Mouse (Mus musculus) forebrain, embryonic 14.5 days (tissue): Measurements from ENCODE around the gene Mpv17l2. TPM values are rescaled to one million over a fixed set of nuclear protein-coding genes. Genes with fewer than 3 reads are reported as not detected.
A peak's percentile ranks its signal among the peaks of the same experiment; 100 is the strongest.

Source experiments
- ATAC-seq: fragments of 200-750 bp; cut with Nextera tagmentation; 2 replicates; pipeline ENCODE4 v1.8.0; 2017; ENCODE audit warnings: mild to moderate bottlenecking, moderate library complexity
- DNase-seq: peaks from one replicate; pipeline ENCODE4 v3.0.0-alpha.2; 2015; ENCODE audit warnings: low spot score
- H3K27ac ChIP-seq: fragments of 300-500 bp; sonication (generic); 2 replicates; pipeline ENCODE4 v1.5.1; 2014; ENCODE audit warnings: low read depth, mild to moderate bottlenecking, control low read depth, low read length, moderate library complexity
- H3K27me3 ChIP-seq: fragments of 300-500 bp; sonication (generic); replicated peaks from 2 replicates; pipeline ENCODE4 v1.6.1; 2014; ENCODE audit warnings: low read length, control low read depth, mixed read lengths; ENCODE audit not compliant: control insufficient read depth, insufficient read depth
- H3K36me3 ChIP-seq: fragments of 300-500 bp; sonication (generic); 2 replicates; pipeline ENCODE4 v1.6.1; 2014; ENCODE audit warnings: low read length, control low read depth; ENCODE audit not compliant: control insufficient read depth, insufficient read depth
- H3K4me1 ChIP-seq: fragments of 300-500 bp; sonication (generic); 2 replicates; pipeline ENCODE4 v1.6.1; 2014; ENCODE audit warnings: antibody characterized with exemption, low read length, control low read depth; ENCODE audit not compliant: control insufficient read depth, insufficient read depth
- H3K4me2 ChIP-seq: fragments of 300-500 bp; sonication (generic); 2 replicates; pipeline ENCODE4 v1.6.1; 2014; ENCODE audit warnings: mild to moderate bottlenecking, control low read depth, low read length
- H3K4me3 ChIP-seq: fragments of 300-500 bp; sonication (generic); 2 replicates; pipeline ENCODE4 v1.5.1; 2014; ENCODE audit warnings: low read depth, low read length, control low read depth
- H3K9ac ChIP-seq: fragments of 300-500 bp; sonication (generic); 2 replicates; pipeline ENCODE4 v1.6.1; 2014; ENCODE audit warnings: mild to moderate bottlenecking, low read length, control low read depth, moderate library complexity
- H3K9me3 ChIP-seq: fragments of 300-500 bp; sonication (generic); replicated peaks from 2 replicates; pipeline ENCODE4 v1.6.1; 2016; ENCODE audit warnings: low read length, control low read depth, mixed read lengths; ENCODE audit not compliant: control insufficient read depth
- WGBS: fragments of 180-500 bp; shearing (Covaris S2); extraction: QIAGEN DNeasy Blood & Tissue Kit; methylation state at CpG from one replicate; pipeline ENCODE4 v1.1.7; 2014; 5-methylcytosine and 5-hydroxymethylcytosine counted together
- polyA plus RNA-seq: library from polyadenylated mRNA; unstranded; fragments of >200 nt; fragmentation: Nextera tagmentation; extraction: Ambion mirVana; gene quantifications from 2 replicates; pipeline ENCODE4 v1.2.1, GENCODE M21; 2014

Gene Mpv17l2
- polyA plus RNA-seq, 1 experiment from 2014 or later = 60.8 TPM

- 4% methylated on average over 34 of the region's 34 CpGs for WGBS
- Histone ChIP-seq H3K4me3 (peak overlapping the region; percentile 3; the same call in 1 of the 2 replicates), H3K4me1 (peaks cover 9% of the 10 kb centered on the region), H3K27ac (no peak overlapping the region), H3K27me3 (no peaks in the 10 kb centered on the region), H3K36me3 (peaks cover 44% of the 10 kb centered on the region), H3K9ac (peak overlapping the region; percentile 50; the same call in 1 of the 2 replicates), H3K4me2 (peak overlapping the region; percentile 46), H3K9me3 (no peaks in the 10 kb centered on the region)
- ATAC-seq (no peak), DNase-seq (no peak)
These were observed 5.3 kb upstream of the Mpv17l2 start for GRCm38 (mm10) chr8:70765838-70766570.

- no peaks in the 10 kb centered on the region for H3K27me3 ChIP-seq
These were observed 4.6 kb upstream of the Mpv17l2 start for GRCm38 (mm10) chr8:70765329-70765728.

GRCm38 (mm10) chr8:70764676-70765075 lies 3.9 kb upstream of the Mpv17l2 start:
- Histone ChIP-seq H3K36me3 (peaks cover 31% of the 10 kb centered on the region), H3K27ac (no peak overlapping the region), H3K9me3 (no peaks in the 10 kb centered on the region), H3K4me1 (peaks cover 15% of the 10 kb centered on the region), H3K9ac (no peak overlapping the region), H3K4me3 (no peak overlapping the region), H3K4me2 (no peak overlapping the region), H3K27me3 (no peaks in the 10 kb centered on the region)
- ATAC-seq (no peak), DNase-seq (no peak)
- 97% methylated on average over 13 of the region's 13 CpGs for WGBS

More at GRCm38 (mm10) chr8:70765329-70765728, 4.6 kb upstream of the Mpv17l2 start:
- Histone ChIP-seq H3K36me3 (peaks cover 37% of the 10 kb centered on the region), H3K27ac (no peak overlapping the region), H3K4me3 (no peak overlapping the region), H3K9ac (no peak overlapping the region), H3K4me2 (peak overlapping the region; percentile 46; the same call in 1 of the 2 replicates), H3K9me3 (no peaks in the 10 kb centered on the region), H3K4me1 (peaks cover 9% of the 10 kb centered on the region)
- ATAC-seq (no peak), DNase-seq (no peak)
- 84% methylated on average over 9 of the region's 9 CpGs for WGBS

- Histone ChIP-seq H3K27ac (no peak overlapping the region), H3K4me2 (no peak overlapping the region), H3K9ac (no peak overlapping the region), H3K27me3 (no peaks in the 10 kb centered on the region), H3K4me3 (no peak overlapping the region), H3K36me3 (peaks cover 25% of the 10 kb centered on the region), H3K9me3 (no peaks in the 10 kb centered on the region), H3K4me1 (peaks cover 19% of the 10 kb centered on the region)
- 83% methylated on average over 8 of the region's 8 CpGs for WGBS
- no peak for DNase-seq
- ATAC-seq = no peak
These were observed 3.3 kb upstream of the Mpv17l2 start for GRCm38 (mm10) chr8:70764026-70764425.

- Histone ChIP-seq H3K4me2 (no peak overlapping the region), H3K4me1 (peaks cover 19% of the 10 kb centered on the region), H3K9me3 (no peaks in the 10 kb centered on the region), H3K27me3 (no peaks in the 10 kb centered on the region), H3K4me3 (no peak overlapping the region), H3K27ac (no peak overlapping the region), H3K36me3 (peaks cover 20% of the 10 kb centered on the region), H3K9ac (no peak overlapping the region)
- no peak for DNase-seq
- 3% methylated on average over 3 of the region's 3 CpGs for WGBS
- no peak for ATAC-seq
These were observed 2.6 kb upstream of the Mpv17l2 start for GRCm38 (mm10) chr8:70763354-70763753.

- no peak overlapping the region for H3K9ac ChIP-seq
- no peaks in the 10 kb centered on the region for H3K27me3 ChIP-seq
- H3K27ac ChIP-seq = no peak overlapping the region
- peaks cover 22% of the 10 kb centered on the region for H3K4me1 ChIP-seq
- no peak overlapping the region for H3K4me3 ChIP-seq
- no peak for ATAC-seq
- no peak for DNase-seq
- no peak overlapping the region for H3K4me2 ChIP-seq
- H3K9me3 ChIP-seq = no peaks in the 10 kb centered on the region
- 69% methylated on average over 1 of the region's 1 CpGs for WGBS
- H3K36me3 ChIP-seq = peaks cover 21% of the 10 kb centered on the region
These were observed 1.4 kb upstream of the Mpv17l2 start for GRCm38 (mm10) chr8:70762118-70762517.

GRCm38 (mm10) chr8:70760350-70760749 lies 396 bp downstream of the Mpv17l2 start:
- H3K4me3 ChIP-seq = peak overlapping the region; percentile 71
- no peaks in the 10 kb centered on the region for H3K9me3 ChIP-seq
- no peak for DNase-seq
- H3K27ac ChIP-seq = peak overlapping the region; percentile 84
- peak overlapping the region; percentile 100 for H3K4me2 ChIP-seq
- H3K36me3 ChIP-seq = peaks cover 31% of the 10 kb centered on the region
- 1% methylated on average over 19 of the region's 22 CpGs for WGBS
- peak overlapping the region; percentile 83 for H3K9ac ChIP-seq
- no peak; the same call in 1 of the 2 replicates for ATAC-seq
- H3K27me3 ChIP-seq = no peaks in the 10 kb centered on the region
- peaks cover 21% of the 10 kb centered on the region for H3K4me1 ChIP-seq

- peaks cover 27% of the 10 kb centered on the region for H3K36me3 ChIP-seq
- no peak for DNase-seq
- H3K27me3 ChIP-seq = no peaks in the 10 kb centered on the region
- ATAC-seq = no peak
- peaks cover 24% of the 10 kb centered on the region for H3K4me1 ChIP-seq
- H3K27ac ChIP-seq = peak overlapping the region; percentile 65
- H3K4me2 ChIP-seq = 0 out of 2 replicates have a peak overlapping the region, but pooled peaks have one; percentile 100
- 69% methylated on average over 18 of the region's 19 CpGs for WGBS
- 0 out of 2 replicates have a peak overlapping the region, but pooled peaks have one; percentile 13 for H3K9ac ChIP-seq
- H3K4me3 ChIP-seq = no peak overlapping the region
- H3K9me3 ChIP-seq = no peaks in the 10 kb centered on the region
These were observed 1.9 kb downstream of the Mpv17l2 start for GRCm38 (mm10) chr8:70758616-70759561.
